Mouse (Mus musculus) lung, postnatal 0 days (tissue): ENCODE data around the gene Rora.

Experiments
- CTCF ChIP-seq: IDR thresholded peaks from 2 replicates; pipeline ENCODE4 v1.5.1; 2016; ENCODE audit warnings: antibody characterized with exemption, mild to moderate bottlenecking
- EP300 ChIP-seq: IDR thresholded peaks from 2 replicates; pipeline ENCODE4 v1.6.1; 2016; ENCODE audit warnings: antibody characterized with exemption, mild to moderate bottlenecking, control low read depth

DNA sequence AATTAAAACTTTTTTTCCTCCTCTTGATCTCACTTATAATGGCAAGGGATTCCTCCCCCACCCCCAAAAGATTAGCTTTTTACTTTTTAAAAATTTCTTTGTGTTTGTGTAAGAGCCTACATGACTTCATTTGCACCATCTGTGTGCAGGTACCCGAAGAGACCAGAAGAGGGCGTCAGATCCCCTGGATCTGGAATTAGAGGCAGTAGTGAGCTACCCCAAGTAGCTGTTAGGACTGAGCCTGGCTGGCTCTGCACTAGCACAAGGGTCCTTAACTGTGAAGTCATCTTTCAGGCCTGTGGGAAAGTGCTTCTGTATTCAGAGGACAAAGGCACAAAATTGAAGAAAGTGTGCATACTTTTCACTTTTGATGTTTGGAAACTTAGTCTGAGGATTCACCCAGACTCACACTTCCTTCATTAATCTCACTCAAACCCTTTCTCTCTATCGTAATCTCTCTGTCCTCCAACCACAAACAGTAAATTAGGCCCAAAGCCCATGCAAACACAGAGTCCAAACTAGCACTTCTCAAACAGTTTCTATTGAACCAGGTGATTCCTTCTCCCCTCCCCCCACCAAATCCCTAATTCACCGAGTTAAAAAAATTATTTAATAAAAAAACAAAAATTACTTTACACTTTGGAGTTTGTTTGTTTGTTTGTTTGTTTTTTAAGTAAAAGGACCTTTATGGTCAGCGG, 246.1 kb downstream of the Rora start:
- TF ChIP-seq EP300 (no peak), CTCF (peak; percentile 44)
